Comparison of ENCODE assay signal across 8 mouse cellular contexts in the genomic region with DNA sequence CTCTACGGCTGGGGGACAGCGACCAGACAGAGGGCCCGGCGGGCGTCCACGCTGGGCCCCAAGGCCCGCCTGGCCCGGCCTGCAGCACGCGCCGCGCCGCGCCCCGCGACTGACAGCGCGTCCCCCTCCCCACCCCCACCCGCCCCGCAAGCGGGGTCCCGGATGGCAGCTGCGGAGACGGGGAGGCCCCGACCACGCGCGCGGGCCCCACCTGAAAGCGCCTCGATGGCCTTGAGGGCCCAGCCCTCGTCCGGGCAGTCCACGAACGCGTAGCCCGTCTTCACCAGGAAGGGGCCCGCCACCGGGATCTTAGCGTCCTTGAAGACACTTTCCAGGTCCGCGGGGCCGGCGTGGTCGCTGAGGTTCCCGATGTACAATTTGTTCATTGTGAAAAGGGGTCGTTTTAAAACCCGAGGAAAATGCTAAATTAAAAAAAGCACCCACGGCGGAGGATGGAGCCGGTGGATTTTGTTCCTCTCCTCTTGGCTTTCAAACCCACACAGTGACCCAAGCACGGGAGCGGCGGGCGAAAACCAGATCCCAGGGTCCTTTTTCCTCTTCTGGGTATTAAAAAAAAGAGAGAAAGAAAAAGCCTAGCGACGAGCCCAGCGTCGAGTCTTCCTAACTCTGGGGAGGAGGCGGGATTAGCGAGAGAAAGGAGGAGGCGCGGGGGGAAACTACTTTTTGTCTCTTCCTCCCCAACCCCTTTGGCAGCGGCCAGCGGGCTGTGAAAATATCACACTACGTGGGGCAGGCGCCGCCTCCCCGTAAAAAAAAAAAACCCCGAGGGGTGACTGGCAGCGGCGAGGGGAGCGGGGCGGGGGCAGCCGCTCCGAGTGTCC. TPM values are rescaled to one million over a fixed set of nuclear protein-coding genes. Genes with fewer than 3 reads are reported as not detected.
DNase-seq lines count a peak whose midpoint lies in the region; ATAC-seq lines count a peak whose summit lies in the region.

No protein-coding gene starts in this region.

- peak overlapping the region; percentile 94 for H3K4me2 ChIP-seq in forebrain, embryonic 13.5 days
- H3K4me2 ChIP-seq in intestine, embryonic 14.5 days (ENCODE audit: low read length) = peak overlapping the region; percentile 86

- peak overlapping the region; percentile 99 for H3K4me3 ChIP-seq in heart, embryonic 10.5 days
- peak overlapping the region; percentile 95 for H3K4me3 ChIP-seq in forebrain, embryonic 13.5 days
- peak overlapping the region; percentile 97 for H3K4me3 ChIP-seq in intestine, embryonic 14.5 days (ENCODE audit: low read depth, low read length)

- peaks cover 35% of the 10 kb centered on the region for H3K4me1 ChIP-seq in heart, embryonic 10.5 days
- H3K4me1 ChIP-seq in forebrain, embryonic 13.5 days = peaks cover 43% of the 10 kb centered on the region
- H3K4me1 ChIP-seq in intestine, embryonic 14.5 days (replicated peaks; ENCODE audit: control insufficient read depth, insufficient read depth, low read length) = peaks cover 20% of the 10 kb centered on the region

- H3K27ac ChIP-seq in heart, embryonic 10.5 days = peak overlapping the region; percentile 99
- peak overlapping the region; percentile 98 for H3K27ac ChIP-seq in forebrain, embryonic 13.5 days
- H3K27ac ChIP-seq in intestine, embryonic 14.5 days (ENCODE audit: low read depth) = peak overlapping the region; percentile 99

- H3K36me3 ChIP-seq in heart, embryonic 10.5 days = no peaks in the 10 kb centered on the region
- H3K36me3 ChIP-seq in forebrain, embryonic 13.5 days (ENCODE audit: poor library complexity, severe bottlenecking) = peaks cover 2% of the 10 kb centered on the region; the same call in 1 of the 2 replicates
- H3K36me3 ChIP-seq in intestine, embryonic 14.5 days (ENCODE audit: control insufficient read depth, insufficient read depth, low read length) = no peaks in the 10 kb centered on the region

- under 1% methylated on average over 76 of the region's 76 CpGs for WGBS in heart, embryonic 10.5 days
- WGBS in forebrain, embryonic 13.5 days = 2% methylated on average over 75 of the region's 76 CpGs
- under 1% methylated on average over 76 of the region's 76 CpGs for WGBS in intestine, embryonic 14.5 days

- DNase-seq in heart, embryonic 10.5 days (ENCODE audit: low spot score) = peak; percentile 94
- DNase-seq in heart, adult 8-10 months (ENCODE audit: low spot score) = no peak
- DNase-seq in ZHBTc4 (ENCODE audit: low read depth, low spot score) = peak; percentile 91
- DNase-seq in intestine, embryonic 14.5 days (ENCODE audit: low spot score) = peak; percentile 90
- DNase-seq in lung, postnatal 14 days = peak; percentile 41
- peak; percentile 69 to 83 for DNase-seq in spleen, postnatal 4 days (ENCODE audit: low spot score in 2 of 2)
- no peak for DNase-seq in ovary, adult 18-20 months (ENCODE audit: low spot score)

- ATAC-seq in forebrain, embryonic 13.5 days = peak; percentile 5
- no peak; the same call in 1 of the 2 replicates for ATAC-seq in intestine, embryonic 14.5 days (replicated peaks; ENCODE audit: low FRiP score, low TSS enrichment, low read depth)

- H3K9ac ChIP-seq in forebrain, embryonic 13.5 days = peak overlapping the region; percentile 98
- peak overlapping the region; percentile 95 for H3K9ac ChIP-seq in intestine, embryonic 14.5 days (ENCODE audit: low read length)

- no peaks in the 10 kb centered on the region for H3K27me3 ChIP-seq in heart, embryonic 10.5 days (ENCODE audit: insufficient read depth, poor library complexity, severe bottlenecking)
- H3K27me3 ChIP-seq in forebrain, embryonic 13.5 days = no peaks in the 10 kb centered on the region
- H3K27me3 ChIP-seq in intestine, embryonic 14.5 days (replicated peaks; ENCODE audit: control insufficient read depth, insufficient read depth, low read length) = no peaks in the 10 kb centered on the region

- no peaks in the 10 kb centered on the region for H3K9me3 ChIP-seq in heart, embryonic 10.5 days
- H3K9me3 ChIP-seq in forebrain, embryonic 13.5 days (replicated peaks) = no peaks in the 10 kb centered on the region
- no peaks in the 10 kb centered on the region for H3K9me3 ChIP-seq in intestine, embryonic 14.5 days (ENCODE audit: control insufficient read depth, low read length)

RNA-seq across cellular contexts. Expression of a gene that starts 0.5 kb away (rescaled TPM):
- polyA plus RNA-seq in heart, embryonic 10.5 days (2016; fragmentation: Nextera tagmentation; extraction: Ambion mirVana) = 80.6 and 96.1 TPM in 2 replicates
- not detected for total RNA-seq in heart, adult 8-10 months (2022)
- polyA plus RNA-seq in forebrain, embryonic 13.5 days (2015; fragmentation: Nextera tagmentation; extraction: Ambion mirVana) = 55.2 and 56.9 TPM in 2 replicates
- 105 and 111 TPM in 2 replicates for polyA plus RNA-seq in intestine, embryonic 14.5 days (2014; fragmentation: Nextera tagmentation; extraction: Ambion mirVana)

RNA-seq across cellular contexts. Expression of a gene that starts 49.5 kb away (rescaled TPM):
- polyA plus RNA-seq in heart, embryonic 10.5 days (2016; fragmentation: Nextera tagmentation; extraction: Ambion mirVana) = 63.9 and 87.2 TPM in 2 replicates
- 10 to 100 TPM; 20.0 to 27.3 (median 24.3) TPM for total RNA-seq in heart, adult 8-10 months (2022)
- polyA plus RNA-seq in forebrain, embryonic 13.5 days (2015; fragmentation: Nextera tagmentation; extraction: Ambion mirVana) = 164 and 177 TPM in 2 replicates
- polyA plus RNA-seq in intestine, embryonic 14.5 days (2014; fragmentation: Nextera tagmentation; extraction: Ambion mirVana) = 45.6 and 45.9 TPM in 2 replicates

Comparison
In these comparisons a context has a peak if more than half of its experiments do, and no peak if none do; other contexts are left out.
1. DNase-seq: peak in heart, embryonic 10.5 days (single experiment), ZHBTc4 (single experiment), intestine, embryonic 14.5 days (single experiment), lung, postnatal 14 days (single experiment) and spleen, postnatal 4 days (2 of 2); none in heart, adult 8-10 months (single experiment) and ovary, adult 18-20 months (single experiment).
2. Peak in every context shown above with its lines, with median percentiles within 50 percentile points of each other: H3K27ac ChIP-seq and H3K4me3 ChIP-seq.